Mouse (Mus musculus): Measurements from ENCODE around the gene Robo1.

GRCm38 (mm10) chr16:72458576-72458975 lies 150.5 kb downstream of the Robo1 start:
- TF ChIP-seq POLR2A (IDR thresholded peaks at IDR 0.05; ENCODE audit: borderline replicate concordance, low read depth, low read length) (no peak), CTCF (IDR thresholded peaks at IDR 0.05; ENCODE audit: low read depth, low read length) (no peak)
